Mouse (Mus musculus) olfactory bulb, adult 2 months (tissue): Measurements from ENCODE around the gene Tmed9.

Source experiments
- CTCF ChIP-seq: fragments of 200-500 bp; IDR thresholded peaks from 2 replicates; pipeline ENCODE4 v1.5.1; 2012; ENCODE audit warnings: low read depth, mild to moderate bottlenecking, low read length, moderate library complexity; ENCODE audit not compliant: insufficient read depth
- POLR2A ChIP-seq: fragments of 200-500 bp; IDR thresholded peaks from 2 replicates; pipeline ENCODE4 v1.6.1; 2012; ENCODE audit warnings: mild to moderate bottlenecking, low read depth, low read length, moderate library complexity; ENCODE audit not compliant: insufficient read depth

- TF ChIP-seq CTCF = no peak
- TF ChIP-seq POLR2A = no peak
Measured at GRCm38 (mm10) chr13:55600657-55601056, 27.1 kb downstream of the Tmed9 start.
